Mouse (Mus musculus): Measurements from ENCODE around the gene Slc16a12. TPM values are rescaled to one million over a fixed set of nuclear protein-coding genes. Genes with fewer than 3 reads are reported as not detected.

Gene Slc16a12
- polyA plus RNA-seq, 1 experiment from 2014 or later = 2.2 TPM

- DNase-seq (ENCODE audit: low spot score) (no peak), ATAC-seq (ENCODE audit: low FRiP score) (no peak)
- no peak overlapping the region for H3K27ac ChIP-seq (ENCODE audit: low read depth, low read length)
- no peaks in the 10 kb centered on the region for H3K27me3 ChIP-seq (ENCODE audit: control insufficient read depth, insufficient read depth, low read length)
- H3K9me3 ChIP-seq (ENCODE audit: control insufficient read depth, low read length) = no peaks in the 10 kb centered on the region
- H3K4me3 ChIP-seq (ENCODE audit: low read depth, low read length) = no peak overlapping the region
- H3K9ac ChIP-seq (ENCODE audit: low read depth, low read length) = no peak overlapping the region
- no peaks in the 10 kb centered on the region for H3K4me1 ChIP-seq (replicated peaks; ENCODE audit: control insufficient read depth, insufficient read depth, low read length)
- H3K36me3 ChIP-seq (ENCODE audit: control insufficient read depth, insufficient read depth, low read length) = no peaks in the 10 kb centered on the region
- H3K4me2 ChIP-seq (replicated peaks; ENCODE audit: low read depth, low read length) = no peak overlapping the region
Observed at GRCm38 (mm10) chr19:34720130-34720529, 27.0 kb downstream of the Slc16a12 start.

- DNase-seq (ENCODE audit: low spot score) (no peak), ATAC-seq (ENCODE audit: low FRiP score) (no peak)
- Histone ChIP-seq H3K36me3 (ENCODE audit: control insufficient read depth, insufficient read depth, low read length) (no peaks in the 10 kb centered on the region), H3K27ac (ENCODE audit: low read depth, low read length) (no peak overlapping the region), H3K9ac (ENCODE audit: low read depth, low read length) (no peak overlapping the region), H3K4me3 (ENCODE audit: low read depth, low read length) (no peak overlapping the region), H3K4me1 (replicated peaks; ENCODE audit: control insufficient read depth, insufficient read depth, low read length) (no peaks in the 10 kb centered on the region), H3K4me2 (replicated peaks; ENCODE audit: low read depth, low read length) (no peak overlapping the region), H3K27me3 (ENCODE audit: control insufficient read depth, insufficient read depth, low read length) (no peaks in the 10 kb centered on the region), H3K9me3 (ENCODE audit: control insufficient read depth, low read length) (no peaks in the 10 kb centered on the region)
- 87% methylated on average over 5 of the region's 5 CpGs for WGBS
Observed at GRCm38 (mm10) chr19:34718963-34719362, 28.1 kb downstream of the Slc16a12 start.

- Histone ChIP-seq H3K27ac (ENCODE audit: low read depth, low read length) (no peak overlapping the region), H3K4me2 (replicated peaks; ENCODE audit: low read depth, low read length) (no peak overlapping the region), H3K9ac (ENCODE audit: low read depth, low read length) (no peak overlapping the region), H3K4me1 (replicated peaks; ENCODE audit: control insufficient read depth, insufficient read depth, low read length) (no peaks in the 10 kb centered on the region), H3K9me3 (ENCODE audit: control insufficient read depth, low read length) (no peaks in the 10 kb centered on the region), H3K4me3 (ENCODE audit: low read depth, low read length) (no peak overlapping the region), H3K36me3 (ENCODE audit: control insufficient read depth, insufficient read depth, low read length) (no peaks in the 10 kb centered on the region), H3K27me3 (ENCODE audit: control insufficient read depth, insufficient read depth, low read length) (no peaks in the 10 kb centered on the region)
- DNase-seq (ENCODE audit: low spot score) (no peak), ATAC-seq (ENCODE audit: low FRiP score) (no peak)
- whole genome bisulfite sequencing = 55% methylated on average over 2 of the region's 2 CpGs
Observed at GRCm38 (mm10) chr19:34718478-34718877, 28.6 kb downstream of the Slc16a12 start.

GRCm38 (mm10) chr19:34715895-34716294 lies 31.2 kb downstream of the Slc16a12 start:
- 81% methylated on average over 1 of the region's 1 CpGs for WGBS
- no peak overlapping the region for H3K9ac ChIP-seq (ENCODE audit: low read depth, low read length)
- no peaks in the 10 kb centered on the region for H3K27me3 ChIP-seq (ENCODE audit: control insufficient read depth, insufficient read depth, low read length)
- no peaks in the 10 kb centered on the region for H3K4me1 ChIP-seq (replicated peaks; ENCODE audit: control insufficient read depth, insufficient read depth, low read length)
- H3K4me3 ChIP-seq (ENCODE audit: low read depth, low read length) = no peak overlapping the region
- H3K9me3 ChIP-seq (ENCODE audit: control insufficient read depth, low read length) = no peaks in the 10 kb centered on the region
- no peak overlapping the region for H3K27ac ChIP-seq (ENCODE audit: low read depth, low read length)
- no peak overlapping the region for H3K4me2 ChIP-seq (replicated peaks; ENCODE audit: low read depth, low read length)
- DNase-seq (ENCODE audit: low spot score) (no peak), ATAC-seq (ENCODE audit: low FRiP score) (no peak)
- H3K36me3 ChIP-seq (ENCODE audit: control insufficient read depth, insufficient read depth, low read length) = no peaks in the 10 kb centered on the region

GRCm38 (mm10) chr19:34714250-34714666 lies 32.8 kb downstream of the Slc16a12 start:
- no peak overlapping the region for H3K27ac ChIP-seq (ENCODE audit: low read depth, low read length)
- peak; percentile 5 for DNase-seq (ENCODE audit: low spot score)
- no peak overlapping the region for H3K9ac ChIP-seq (ENCODE audit: low read depth, low read length)
- WGBS = 59% methylated on average over 5 of the region's 5 CpGs
- peak; percentile 43; the same call in 1 of the 2 replicates for ATAC-seq (ENCODE audit: low FRiP score)
- no peaks in the 10 kb centered on the region for H3K9me3 ChIP-seq (ENCODE audit: control insufficient read depth, low read length)
- H3K4me2 ChIP-seq (replicated peaks; ENCODE audit: low read depth, low read length) = no peak overlapping the region
- no peaks in the 10 kb centered on the region for H3K4me1 ChIP-seq (replicated peaks; ENCODE audit: control insufficient read depth, insufficient read depth, low read length)
- H3K36me3 ChIP-seq (ENCODE audit: control insufficient read depth, insufficient read depth, low read length) = no peaks in the 10 kb centered on the region
- no peaks in the 10 kb centered on the region for H3K27me3 ChIP-seq (ENCODE audit: control insufficient read depth, insufficient read depth, low read length)
- H3K4me3 ChIP-seq (ENCODE audit: low read depth, low read length) = no peak overlapping the region

GRCm38 (mm10) chr19:34712050-34712449 lies 35.0 kb downstream of the Slc16a12 start:
- 76% methylated on average over 2 of the region's 2 CpGs for WGBS
- no peaks in the 10 kb centered on the region for H3K9me3 ChIP-seq (ENCODE audit: control insufficient read depth, low read length)
- H3K27ac ChIP-seq (ENCODE audit: low read depth, low read length) = no peak overlapping the region
- no peak for ATAC-seq (ENCODE audit: low FRiP score)
- H3K36me3 ChIP-seq (ENCODE audit: control insufficient read depth, insufficient read depth, low read length) = no peaks in the 10 kb centered on the region
- H3K9ac ChIP-seq (ENCODE audit: low read depth, low read length) = no peak overlapping the region
- H3K4me2 ChIP-seq (replicated peaks; ENCODE audit: low read depth, low read length) = no peak overlapping the region
- no peak for DNase-seq (ENCODE audit: low spot score)
- H3K4me3 ChIP-seq (ENCODE audit: low read depth, low read length) = no peak overlapping the region
- no peaks in the 10 kb centered on the region for H3K4me1 ChIP-seq (replicated peaks; ENCODE audit: control insufficient read depth, insufficient read depth, low read length)
- H3K27me3 ChIP-seq (ENCODE audit: control insufficient read depth, insufficient read depth, low read length) = no peaks in the 10 kb centered on the region

- no peaks in the 10 kb centered on the region for H3K4me1 ChIP-seq (replicated peaks; ENCODE audit: control insufficient read depth, insufficient read depth, low read length)
- DNase-seq (ENCODE audit: low spot score) (no peak), ATAC-seq (ENCODE audit: low FRiP score) (no peak)
- H3K36me3 ChIP-seq (ENCODE audit: control insufficient read depth, insufficient read depth, low read length) = no peaks in the 10 kb centered on the region
- H3K9me3 ChIP-seq (ENCODE audit: control insufficient read depth, low read length) = no peaks in the 10 kb centered on the region
- 86% methylated on average over 2 of the region's 2 CpGs for WGBS
- no peaks in the 10 kb centered on the region for H3K27me3 ChIP-seq (ENCODE audit: control insufficient read depth, insufficient read depth, low read length)
- no peak overlapping the region for H3K4me2 ChIP-seq (replicated peaks; ENCODE audit: low read depth, low read length)
- H3K4me3 ChIP-seq (ENCODE audit: low read depth, low read length) = no peak overlapping the region
- no peak overlapping the region for H3K9ac ChIP-seq (ENCODE audit: low read depth, low read length)
- H3K27ac ChIP-seq (ENCODE audit: low read depth, low read length) = no peak overlapping the region
Observed at GRCm38 (mm10) chr19:34708221-34708620, 38.9 kb downstream of the Slc16a12 start.

GRCm38 (mm10) chr19:34707571-34707970 lies 39.5 kb downstream of the Slc16a12 start:
- Histone ChIP-seq H3K4me1 (replicated peaks; ENCODE audit: control insufficient read depth, insufficient read depth, low read length) (no peaks in the 10 kb centered on the region), H3K27ac (ENCODE audit: low read depth, low read length) (no peak overlapping the region), H3K9ac (ENCODE audit: low read depth, low read length) (no peak overlapping the region), H3K4me2 (replicated peaks; ENCODE audit: low read depth, low read length) (no peak overlapping the region), H3K27me3 (ENCODE audit: control insufficient read depth, insufficient read depth, low read length) (no peaks in the 10 kb centered on the region), H3K9me3 (ENCODE audit: control insufficient read depth, low read length) (no peaks in the 10 kb centered on the region), H3K36me3 (ENCODE audit: control insufficient read depth, insufficient read depth, low read length) (no peaks in the 10 kb centered on the region), H3K4me3 (ENCODE audit: low read depth, low read length) (no peak overlapping the region)
- no peak for ATAC-seq (ENCODE audit: low FRiP score)
- no peak for DNase-seq (ENCODE audit: low spot score)
- 66% methylated on average over 2 of the region's 2 CpGs for WGBS

- WGBS = 73% methylated on average over 6 of the region's 6 CpGs
Observed at GRCm38 (mm10) chr19:34706261-34706660, 40.8 kb downstream of the Slc16a12 start.

More at GRCm38 (mm10) chr19:34706261-34706660, 40.8 kb downstream of the Slc16a12 start:
- Histone ChIP-seq H3K27ac (ENCODE audit: low read depth, low read length) (no peak overlapping the region), H3K4me2 (replicated peaks; ENCODE audit: low read depth, low read length) (no peak overlapping the region), H3K4me1 (replicated peaks; ENCODE audit: control insufficient read depth, insufficient read depth, low read length) (no peaks in the 10 kb centered on the region), H3K36me3 (ENCODE audit: control insufficient read depth, insufficient read depth, low read length) (no peaks in the 10 kb centered on the region), H3K9me3 (ENCODE audit: control insufficient read depth, low read length) (no peaks in the 10 kb centered on the region), H3K27me3 (ENCODE audit: control insufficient read depth, insufficient read depth, low read length) (no peaks in the 10 kb centered on the region), H3K4me3 (ENCODE audit: low read depth, low read length) (no peak overlapping the region), H3K9ac (ENCODE audit: low read depth, low read length) (no peak overlapping the region)
- no peak for DNase-seq (ENCODE audit: low spot score)
- ATAC-seq (ENCODE audit: low FRiP score) = no peak

Data from hindbrain, embryonic 11.5 days (tissue).